Mouse (Mus musculus) intestine, embryonic 16.5 days (tissue): ENCODE measurements at regions not wholly inside any gene's neighbourhood (a gene's known extent, or its start where the extent isn't known, plus 50 kb on each side); places are given as distances from the start of the nearest gene placed in this dataset.

ENCODE experiments used
- ATAC-seq: fragments of 200-750 bp; cut with Nextera tagmentation; 2 replicates; pipeline ENCODE4 v1.8.0; 2017; ENCODE audit warnings: moderate TSS enrichment, moderate library complexity
- H3K27ac ChIP-seq: fragments of 300-500 bp; sonication (generic); 2 replicates; pipeline ENCODE4 v1.5.1; 2014; ENCODE audit warnings: mild to moderate bottlenecking, low read length
- H3K27me3 ChIP-seq: fragments of 300-500 bp; sonication (generic); replicated peaks from 2 replicates; pipeline ENCODE4 v1.6.1; 2014; ENCODE audit warnings: low read length, control low read depth, mixed read lengths; ENCODE audit not compliant: control insufficient read depth, insufficient read depth
- H3K36me3 ChIP-seq: fragments of 300-500 bp; sonication (generic); 2 replicates; pipeline ENCODE4 v1.6.1; 2014; ENCODE audit warnings: low read length, control low read depth; ENCODE audit not compliant: control insufficient read depth, insufficient read depth
- H3K4me1 ChIP-seq: fragments of 300-500 bp; sonication (generic); 2 replicates; pipeline ENCODE4 v1.6.1; 2014; ENCODE audit warnings: low read length, control low read depth, mixed read lengths; ENCODE audit not compliant: control insufficient read depth, insufficient read depth
- H3K4me2 ChIP-seq: fragments of 300-500 bp; sonication (generic); 2 replicates; pipeline ENCODE4 v1.6.1; 2014; ENCODE audit warnings: low read depth, low read length, control low read depth
- H3K4me3 ChIP-seq: fragments of 300-500 bp; sonication (generic); 2 replicates; pipeline ENCODE4 v1.5.1; 2014; ENCODE audit warnings: mild to moderate bottlenecking, low read length
- H3K9ac ChIP-seq: fragments of 300-500 bp; sonication (generic); 2 replicates; pipeline ENCODE4 v1.6.1; 2014; ENCODE audit warnings: low read depth, low read length
- H3K9me3 ChIP-seq: fragments of 300-500 bp; sonication (generic); 2 replicates; pipeline ENCODE4 v1.6.1; 2016; ENCODE audit warnings: low read length, control low read depth; ENCODE audit not compliant: control insufficient read depth
- WGBS: fragments of 180-500 bp; shearing (Covaris S2); extraction: QIAGEN DNeasy Blood & Tissue Kit; methylation state at CpG from one replicate; pipeline ENCODE4 v1.1.7; 2014; 5-methylcytosine and 5-hydroxymethylcytosine counted together

DNA sequence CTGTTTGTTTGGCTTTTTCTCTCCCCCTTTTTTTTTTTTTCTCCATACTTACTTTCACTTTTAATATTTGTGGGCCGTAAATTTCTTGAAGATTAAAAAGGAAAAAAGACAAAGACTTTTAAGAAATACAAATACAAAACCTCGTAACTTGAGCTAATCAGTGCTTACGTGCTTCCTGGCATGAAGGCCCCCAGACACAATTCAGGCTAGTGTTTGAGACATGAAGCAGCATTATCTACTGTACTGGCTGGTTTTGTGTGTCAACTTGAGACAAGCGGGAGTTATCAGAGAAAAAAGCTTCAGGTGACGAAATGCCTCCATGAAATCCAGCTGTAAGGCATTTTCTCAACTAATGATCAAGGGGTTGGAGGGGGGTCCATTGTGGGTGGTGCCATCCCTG is 86.2 kb upstream of the 4933415F23Rik start:
- peak overlapping the region; percentile 37; the same call in 1 of the 2 replicates for H3K27ac ChIP-seq
- peaks cover 2% of the 10 kb centered on the region; the same call in 1 of the 2 replicates for H3K4me1 ChIP-seq
- no peak overlapping the region for H3K4me3 ChIP-seq
- WGBS = 50% methylated on average over 5 of the region's 5 CpGs
- H3K9ac ChIP-seq = no peak overlapping the region
- H3K4me2 ChIP-seq = no peak overlapping the region
- no peaks in the 10 kb centered on the region for H3K9me3 ChIP-seq
- ATAC-seq = no peak
- H3K36me3 ChIP-seq = no peaks in the 10 kb centered on the region
- no peaks in the 10 kb centered on the region for H3K27me3 ChIP-seq

DNA sequence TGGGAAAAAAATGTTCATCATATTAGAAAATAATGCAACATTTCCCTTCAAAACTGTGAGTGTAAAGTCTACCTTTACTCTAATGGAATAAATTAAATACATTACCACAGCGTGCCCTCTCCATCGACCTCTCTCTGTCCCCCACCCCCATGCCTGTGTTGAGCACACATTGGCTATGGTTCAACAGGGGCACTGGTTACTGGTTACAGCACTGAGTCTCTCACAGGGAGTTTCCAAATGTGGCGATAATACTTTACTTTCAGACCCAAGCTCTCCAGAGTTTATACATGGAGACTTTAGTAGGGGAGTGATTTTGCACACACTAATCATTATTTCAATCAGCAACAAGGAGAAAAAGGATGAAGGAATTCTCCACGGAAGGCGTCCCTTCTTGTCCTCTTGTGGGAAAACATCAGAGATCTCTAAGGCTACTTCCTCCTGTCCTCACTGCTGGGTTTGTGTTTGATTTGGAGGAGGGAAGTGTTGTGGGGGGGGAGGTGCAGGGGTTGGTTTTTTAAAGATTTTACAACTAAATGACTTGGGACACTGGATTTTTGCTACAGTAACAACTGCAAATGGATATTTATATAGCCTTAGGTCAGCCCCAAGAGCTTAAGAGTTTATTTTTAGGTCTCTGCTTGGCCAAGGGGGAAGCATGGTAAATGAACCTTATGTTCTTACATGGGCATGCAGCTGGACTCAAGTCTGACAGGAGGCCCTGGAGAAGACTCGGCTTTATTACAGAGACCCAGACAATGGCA is 85.6 kb upstream of the 4933415F23Rik start:
- no peak; the same call in 1 of the 2 replicates for ATAC-seq
- no peak overlapping the region for H3K4me3 ChIP-seq
- H3K27ac ChIP-seq = peak overlapping the region; percentile 37; the same call in 1 of the 2 replicates
- no peaks in the 10 kb centered on the region for H3K36me3 ChIP-seq
- no peaks in the 10 kb centered on the region for H3K27me3 ChIP-seq
- no peak overlapping the region for H3K4me2 ChIP-seq
- no peaks in the 10 kb centered on the region for H3K9me3 ChIP-seq
- peaks cover 2% of the 10 kb centered on the region; the same call in 1 of the 2 replicates for H3K4me1 ChIP-seq
- H3K9ac ChIP-seq = no peak overlapping the region
- WGBS = 56% methylated on average over 6 of the region's 6 CpGs

DNA sequence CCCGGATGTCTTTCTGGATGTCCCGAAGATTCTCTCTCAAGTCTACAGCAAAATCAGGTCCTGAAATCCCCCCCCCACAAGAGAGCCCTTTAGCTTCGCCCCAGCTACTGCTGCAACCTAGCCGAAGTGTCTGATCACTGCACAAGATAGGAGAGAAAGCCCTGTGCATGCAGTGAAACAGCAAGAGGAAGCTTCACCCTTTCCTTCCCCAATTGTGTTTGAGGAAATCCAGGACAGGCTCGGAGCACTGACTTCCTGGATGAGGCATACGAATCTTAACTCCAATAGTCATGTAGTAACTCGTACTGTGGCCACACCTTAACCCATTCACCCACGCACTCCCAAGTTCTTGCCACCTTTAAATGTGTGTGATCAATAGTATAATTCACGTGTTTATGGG is 82.7 kb upstream of the 4933415F23Rik start:
- no peaks in the 10 kb centered on the region for H3K36me3 ChIP-seq
- H3K9me3 ChIP-seq = no peaks in the 10 kb centered on the region
- no peak overlapping the region for H3K4me3 ChIP-seq
- peaks cover 2% of the 10 kb centered on the region; the same call in 1 of the 2 replicates for H3K4me1 ChIP-seq
- H3K27ac ChIP-seq = no peak overlapping the region
- no peak overlapping the region for H3K9ac ChIP-seq
- H3K4me2 ChIP-seq = no peak overlapping the region
- no peak for ATAC-seq
- 72% methylated on average over 9 of the region's 9 CpGs for WGBS
- H3K27me3 ChIP-seq = no peaks in the 10 kb centered on the region

DNA sequence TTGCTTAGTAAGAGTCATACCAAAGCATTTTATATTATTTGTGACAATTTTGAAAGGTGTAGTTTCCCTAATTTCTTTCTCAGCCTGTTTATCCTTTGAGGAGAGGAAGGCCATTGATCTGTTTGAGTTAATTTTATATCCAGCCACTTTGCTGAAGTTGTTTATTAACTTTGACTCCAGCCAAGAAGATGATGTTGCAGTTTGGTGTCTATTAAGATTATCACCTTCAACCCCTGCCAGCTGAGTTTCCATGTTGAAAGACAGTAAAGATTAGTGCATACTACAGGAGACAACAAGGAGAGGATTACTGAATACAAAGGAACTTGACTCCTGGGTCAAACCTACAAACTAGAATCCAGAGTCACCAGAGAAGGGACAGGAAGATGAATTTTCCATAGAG is 80.5 kb upstream of the 4933415F23Rik start:
- Histone ChIP-seq H3K27me3 (no peaks in the 10 kb centered on the region), H3K4me3 (no peak overlapping the region)
- no peak for ATAC-seq

DNA sequence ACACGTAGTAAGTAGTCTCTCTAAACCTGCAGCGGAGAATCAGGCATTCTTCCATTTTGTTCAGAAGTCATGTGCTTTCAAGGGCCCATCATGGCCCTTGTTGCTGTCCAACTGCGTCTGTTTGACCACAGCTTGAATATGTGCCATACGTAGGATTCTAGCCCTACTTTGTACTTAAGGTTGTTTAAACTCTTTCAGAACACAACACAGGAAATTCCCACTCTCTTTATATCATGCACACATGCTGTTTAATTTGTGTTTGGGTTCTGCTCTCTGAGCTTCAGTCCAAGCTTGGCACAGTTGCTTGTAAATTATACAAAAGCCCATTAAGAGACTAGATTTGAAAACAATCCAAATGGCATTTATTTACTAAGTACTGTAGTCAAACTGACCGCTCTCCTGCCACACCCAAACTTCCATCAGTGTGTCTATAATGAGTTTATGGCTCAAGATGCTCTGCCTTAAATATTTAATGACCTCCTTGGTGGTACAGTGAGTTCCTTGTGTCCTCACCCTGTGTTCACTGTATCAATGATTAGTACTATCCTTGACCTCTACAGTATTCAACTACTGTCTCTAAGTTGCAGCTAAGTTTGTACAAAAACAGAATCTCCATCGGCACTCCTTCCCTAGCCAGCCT is 76.4 kb upstream of the 4933415F23Rik start:
- 71% methylated on average over 6 of the region's 6 CpGs for WGBS
- Histone ChIP-seq H3K27ac (no peak overlapping the region), H3K36me3 (no peaks in the 10 kb centered on the region), H3K9ac (no peak overlapping the region), H3K9me3 (no peaks in the 10 kb centered on the region), H3K4me1 (no peaks in the 10 kb centered on the region), H3K4me3 (no peak overlapping the region), H3K4me2 (no peak overlapping the region), H3K27me3 (no peaks in the 10 kb centered on the region)
- ATAC-seq = no peak

More for the DNA sequence above, 80.5 kb upstream of the 4933415F23Rik start:
- H3K9ac ChIP-seq = no peak overlapping the region
- H3K27ac ChIP-seq = no peak overlapping the region
- peaks cover 2% of the 10 kb centered on the region; the same call in 1 of the 2 replicates for H3K4me1 ChIP-seq
- H3K4me2 ChIP-seq = no peak overlapping the region
- no peaks in the 10 kb centered on the region for H3K9me3 ChIP-seq
- H3K36me3 ChIP-seq = no peaks in the 10 kb centered on the region

DNA sequence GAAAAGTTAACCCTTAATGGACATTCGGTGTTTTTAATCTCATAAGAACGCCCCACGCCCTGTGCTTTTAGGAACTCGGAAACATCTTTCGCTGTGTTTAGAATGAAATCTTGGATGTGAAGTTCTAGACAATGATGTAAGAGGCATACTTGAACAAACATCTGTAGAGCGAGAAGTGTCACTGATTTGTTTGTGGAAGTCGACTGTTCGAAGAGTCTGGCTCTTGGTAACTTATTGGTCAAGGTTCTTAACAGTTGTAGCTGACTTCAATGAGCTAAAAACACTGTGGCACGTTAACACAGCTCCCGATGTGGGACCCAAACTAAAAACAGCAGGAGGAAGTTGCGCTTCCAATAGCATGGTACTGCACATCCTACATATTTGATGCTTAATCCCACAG is 72.0 kb upstream of the 4933415F23Rik start:
- Histone ChIP-seq H3K36me3 (no peaks in the 10 kb centered on the region), H3K4me3 (no peak overlapping the region), H3K9me3 (no peaks in the 10 kb centered on the region), H3K27me3 (no peaks in the 10 kb centered on the region), H3K9ac (no peak overlapping the region), H3K4me1 (no peaks in the 10 kb centered on the region), H3K27ac (no peak overlapping the region), H3K4me2 (no peak overlapping the region)
- no peak for ATAC-seq
- WGBS = 75% methylated on average over 11 of the region's 11 CpGs

DNA sequence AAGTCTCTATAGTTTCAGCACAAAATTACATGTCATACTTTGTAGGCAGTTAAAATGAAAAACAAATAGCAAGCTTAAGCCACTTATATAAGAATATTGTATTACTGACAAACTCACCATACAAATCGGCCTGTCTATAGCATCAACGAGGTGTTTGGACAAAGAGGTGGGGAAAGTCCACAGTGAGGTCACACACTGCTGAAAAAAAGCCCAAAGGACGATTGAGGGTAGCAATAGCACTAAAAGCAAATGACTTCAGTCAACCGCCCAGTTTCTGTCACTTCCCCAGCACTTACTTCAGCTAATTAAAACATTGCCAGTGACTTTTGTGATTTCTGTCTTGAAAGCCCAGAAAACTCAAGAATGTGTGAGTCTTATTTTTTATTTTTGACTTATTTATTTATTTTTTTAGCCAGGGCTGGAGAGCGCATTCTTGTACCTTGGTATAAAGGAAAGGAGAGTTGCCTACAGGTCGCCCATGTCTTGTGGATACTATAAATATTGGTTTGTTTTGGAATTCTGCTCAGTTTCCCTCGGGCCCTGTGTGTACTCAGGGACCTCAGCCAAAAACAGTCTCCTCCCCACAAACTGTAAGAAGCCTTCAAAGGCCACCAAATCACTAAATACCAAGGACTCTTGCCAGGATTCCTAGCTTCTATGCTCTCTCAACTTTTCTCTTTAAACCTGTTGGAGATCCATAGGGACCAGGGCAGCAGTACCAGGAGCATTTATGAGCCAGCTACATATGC is 71.2 kb upstream of the 4933415F23Rik start:
- Histone ChIP-seq H3K27ac (no peak overlapping the region), H3K4me1 (no peaks in the 10 kb centered on the region), H3K9me3 (no peaks in the 10 kb centered on the region), H3K36me3 (no peaks in the 10 kb centered on the region), H3K4me2 (no peak overlapping the region), H3K27me3 (no peaks in the 10 kb centered on the region), H3K4me3 (no peak overlapping the region), H3K9ac (no peak overlapping the region)
- ATAC-seq = no peak
- WGBS = 52% methylated on average over 7 of the region's 7 CpGs

DNA sequence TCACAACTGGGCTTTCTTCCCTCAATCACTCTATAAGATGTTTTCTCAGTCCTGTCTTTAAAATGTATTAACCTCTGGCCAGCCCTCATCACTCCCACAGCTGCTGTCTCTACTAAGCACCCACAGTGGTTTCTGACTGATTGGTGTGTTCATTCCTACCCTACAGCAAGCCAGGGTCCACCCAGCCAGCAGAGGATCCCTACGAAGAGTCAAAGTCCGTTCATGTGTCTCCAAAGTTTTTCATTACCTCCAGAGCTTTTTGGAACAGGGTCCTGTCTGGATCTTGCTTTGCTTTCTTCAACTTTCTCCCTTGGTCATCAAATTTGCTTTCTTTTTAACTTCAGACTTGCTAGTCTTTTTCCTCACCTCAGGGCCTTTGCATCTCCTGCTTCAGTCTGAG is 69.3 kb upstream of the 4933415F23Rik start:
- Histone ChIP-seq H3K4me2 (no peak overlapping the region), H3K36me3 (no peaks in the 10 kb centered on the region), H3K9me3 (no peaks in the 10 kb centered on the region), H3K27me3 (no peaks in the 10 kb centered on the region), H3K9ac (no peak overlapping the region), H3K4me3 (no peak overlapping the region), H3K27ac (no peak overlapping the region), H3K4me1 (no peaks in the 10 kb centered on the region)
- no peak for ATAC-seq
- 88% methylated on average over 2 of the region's 2 CpGs for WGBS

DNA sequence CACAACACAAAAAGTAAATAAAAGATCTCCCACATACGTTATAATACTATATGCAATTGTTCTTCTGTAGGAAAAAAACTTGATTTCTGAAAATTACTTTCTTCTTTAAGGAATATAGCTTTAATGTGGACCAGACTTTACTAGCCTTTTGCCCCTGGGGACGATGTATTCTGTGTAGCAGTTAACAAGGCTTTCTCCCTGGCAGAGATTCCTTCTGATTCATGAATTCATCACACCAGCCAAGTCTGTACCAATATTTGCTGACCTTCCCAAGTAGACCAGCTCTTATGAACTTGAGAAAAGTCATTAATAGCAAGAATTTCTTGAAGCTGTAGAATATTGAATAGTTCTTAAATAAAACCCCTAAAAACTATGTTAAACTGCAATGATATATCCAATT is 68.7 kb upstream of the 4933415F23Rik start:
- no peaks in the 10 kb centered on the region for H3K4me1 ChIP-seq
- no peaks in the 10 kb centered on the region for H3K9me3 ChIP-seq
- no peak overlapping the region for H3K4me3 ChIP-seq
- H3K4me2 ChIP-seq = no peak overlapping the region
- ATAC-seq = no peak
- WGBS = 81% methylated on average over 2 of the region's 2 CpGs
- H3K27me3 ChIP-seq = no peaks in the 10 kb centered on the region
- no peak overlapping the region for H3K9ac ChIP-seq
- H3K27ac ChIP-seq = no peak overlapping the region
- no peaks in the 10 kb centered on the region for H3K36me3 ChIP-seq
